8 mouse cellular contexts compared by ENCODE assay signal in the genomic region with DNA sequence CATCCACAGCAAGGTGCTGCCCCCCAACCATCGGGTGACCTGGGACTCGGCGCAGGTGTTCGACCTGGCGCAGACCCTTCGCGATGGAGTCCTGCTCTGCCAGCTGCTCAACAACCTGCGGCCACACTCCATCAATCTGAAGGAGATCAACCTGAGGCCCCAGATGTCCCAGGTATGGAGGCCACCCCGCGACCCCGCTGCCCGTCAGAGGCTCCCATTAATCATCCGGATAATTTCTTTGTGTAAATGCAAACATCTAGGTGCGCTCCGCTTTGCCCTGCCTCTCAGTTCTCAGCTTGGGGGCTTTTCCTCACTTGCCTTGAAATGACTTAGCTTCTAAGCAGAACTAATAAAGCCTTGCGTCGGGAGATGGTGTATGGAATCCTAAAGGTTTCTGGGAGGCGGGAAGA. TPM values are rescaled to one million over a fixed set of nuclear protein-coding genes. Genes with fewer than 3 reads are reported as not detected.
A peak's percentile ranks its signal among the peaks of the same experiment; 100 is the strongest.
DNase-seq lines count a peak whose midpoint lies in the region; ATAC-seq and TF ChIP-seq lines count a peak whose summit lies in the region.

No protein-coding gene starts in this region.

- TF ChIP-seq POLR2A in heart, adult 2 months (IDR thresholded peaks at IDR 0.05; ENCODE audit: insufficient read depth, low read depth, low read length): no peak

- WGBS in heart, adult 2 months: 1% methylated on average over 18 of the region's 18 CpGs
- under 1% methylated on average over 18 of the region's 18 CpGs for WGBS in forebrain, embryonic 16.5 days
- WGBS in liver, embryonic 16.5 days (ENCODE audit: insufficient replicate concordance): 0% methylated on average over 18 of the region's 18 CpGs
- WGBS in stomach, postnatal 0 days: under 1% methylated on average over 18 of the region's 18 CpGs

- no peaks in the 10 kb centered on the region for H3K27me3 ChIP-seq in heart, adult 2 months (ENCODE audit: control insufficient read depth, insufficient read depth, low read length)
- H3K27me3 ChIP-seq in forebrain, embryonic 16.5 days (replicated peaks; ENCODE audit: control insufficient read depth, insufficient read depth, low read length): no peaks in the 10 kb centered on the region; the same call in 1 of the 2 replicates
- H3K27me3 ChIP-seq in liver, embryonic 16.5 days (ENCODE audit: control insufficient read depth, insufficient read depth, low read depth, low read length): peaks cover 31% of the 10 kb centered on the region
- H3K27me3 ChIP-seq in stomach, postnatal 0 days (ENCODE audit: control insufficient read depth, insufficient read depth, low read length): no peaks in the 10 kb centered on the region; the same call in 1 of the 2 replicates

- ATAC-seq in CD4-positive, CD25-positive, alpha-beta regulatory T cell, adult 4 months: peak; percentile 12
- peak; percentile 19 for ATAC-seq in forebrain, embryonic 16.5 days
- no peak for ATAC-seq in liver, embryonic 16.5 days (ENCODE audit: low read depth)
- ATAC-seq in stomach, postnatal 0 days (ENCODE audit: low FRiP score, low TSS enrichment): no peak; the same call in 1 of the 2 replicates

- intact Hi-C loops in heart, adult 2 months (cut with DNase I): loop anchor here (2.0 to 10.0 kb wide), 6 partner anchors 30 to 316 kb away; a partner anchor contains a TSS

- H3K9me3 ChIP-seq in forebrain, embryonic 16.5 days (ENCODE audit: control insufficient read depth, low read length): no peaks in the 10 kb centered on the region
- H3K9me3 ChIP-seq in liver, embryonic 16.5 days (replicated peaks; ENCODE audit: control insufficient read depth, low read length): no peaks in the 10 kb centered on the region
- no peaks in the 10 kb centered on the region for H3K9me3 ChIP-seq in stomach, postnatal 0 days (ENCODE audit: control insufficient read depth, low read length)

- H3K4me3 ChIP-seq in heart, adult 2 months: peak overlapping the region; percentile 83
- peak overlapping the region; percentile 75 for H3K4me3 ChIP-seq in forebrain, embryonic 16.5 days (replicated peaks; ENCODE audit: low read length)
- peak overlapping the region; percentile 60 for H3K4me3 ChIP-seq in liver, embryonic 16.5 days (ENCODE audit: low read depth, low read length)
- H3K4me3 ChIP-seq in stomach, postnatal 0 days (ENCODE audit: low read depth, low read length): peak overlapping the region; percentile 68

- H3K27ac ChIP-seq in heart, adult 2 months: peak overlapping the region; percentile 85
- H3K27ac ChIP-seq in forebrain, embryonic 16.5 days (ENCODE audit: low read length): peak overlapping the region; percentile 65
- H3K27ac ChIP-seq in liver, embryonic 16.5 days (ENCODE audit: low read length): peak overlapping the region; percentile 50; the same call in 1 of the 2 replicates
- H3K27ac ChIP-seq in stomach, postnatal 0 days (replicated peaks): peak overlapping the region; percentile 81; the same call in 1 of the 2 replicates

- H3K9ac ChIP-seq in heart, adult 2 months (ENCODE audit: low read depth, low read length): peak overlapping the region; percentile 85
- peak overlapping the region; percentile 84 for H3K9ac ChIP-seq in forebrain, embryonic 16.5 days (replicated peaks; ENCODE audit: low read depth, low read length)
- H3K9ac ChIP-seq in liver, embryonic 16.5 days (ENCODE audit: low read depth, low read length): peak overlapping the region; percentile 50
- peak overlapping the region; percentile 61 for H3K9ac ChIP-seq in stomach, postnatal 0 days (ENCODE audit: low read length)

- no peak for DNase-seq in heart, adult 2 months
- DNase-seq in heart, postnatal 4 days: no peak
- DNase-seq in stomach, postnatal 0 days (ENCODE audit: low spot score): no peak
- no peak for DNase-seq in adrenal gland, adult 18-20 months (ENCODE audit: low spot score in 2 of 2)
- no peak for DNase-seq in urinary bladder, postnatal 4 days (ENCODE audit: low spot score in 2 of 2)

- TF ChIP-seq CTCF in heart, adult 2 months (IDR thresholded peaks at IDR 0.05): no peak
- no peak for TF ChIP-seq CTCF in stomach, postnatal 0 days (IDR thresholded peaks at IDR 0.05; ENCODE audit: low read depth)

- peaks cover 1% of the 10 kb centered on the region; the same call in 1 of the 2 replicates for H3K4me1 ChIP-seq in heart, adult 2 months (ENCODE audit: control insufficient read depth, insufficient read depth, low read length)
- peaks cover 6% of the 10 kb centered on the region for H3K4me1 ChIP-seq in forebrain, embryonic 16.5 days (replicated peaks; ENCODE audit: control insufficient read depth, insufficient read depth, low read length)
- H3K4me1 ChIP-seq in liver, embryonic 16.5 days (ENCODE audit: control insufficient read depth, low read depth, low read length): no peaks in the 10 kb centered on the region
- no peaks in the 10 kb centered on the region for H3K4me1 ChIP-seq in stomach, postnatal 0 days (replicated peaks; ENCODE audit: control insufficient read depth, insufficient read depth)

- peaks cover 2% of the 10 kb centered on the region for H3K36me3 ChIP-seq in heart, adult 2 months (ENCODE audit: control insufficient read depth, insufficient read depth, low read length)
- no peaks in the 10 kb centered on the region for H3K36me3 ChIP-seq in forebrain, embryonic 16.5 days (ENCODE audit: control insufficient read depth, insufficient read depth)
- no peaks in the 10 kb centered on the region for H3K36me3 ChIP-seq in liver, embryonic 16.5 days (ENCODE audit: control insufficient read depth, insufficient read depth)
- no peaks in the 10 kb centered on the region for H3K36me3 ChIP-seq in stomach, postnatal 0 days (ENCODE audit: control insufficient read depth, insufficient read depth, low read length)

- 0 out of 2 replicates have a peak, but pooled peaks cover 2% of the 10 kb centered on the region for H3K79me2 ChIP-seq in heart, adult 2 months (replicated peaks; ENCODE audit: control insufficient read depth, insufficient read depth, low read length)

- peak overlapping the region; percentile 73 for H3K4me2 ChIP-seq in forebrain, embryonic 16.5 days (ENCODE audit: low read length)
- H3K4me2 ChIP-seq in liver, embryonic 16.5 days (ENCODE audit: low read depth, low read length): peak overlapping the region; percentile 74
- H3K4me2 ChIP-seq in stomach, postnatal 0 days (replicated peaks; ENCODE audit: low read depth): peak overlapping the region; percentile 97

- no peak for TF ChIP-seq EP300 in heart, adult 2 months (IDR thresholded peaks at IDR 0.05; ENCODE audit: insufficient read depth, low read depth, low read length)
- no peak for TF ChIP-seq EP300 in stomach, postnatal 0 days (optimal IDR thresholded peaks at IDR 0.05)

RNA-seq across cellular contexts. Expression of a gene that starts 0.6 kb away (rescaled TPM):
- total RNA-seq in heart, adult 2 months (2021): 1 to 10 TPM; 4.4 to 5.0 TPM
- 1.7 and 3.5 TPM in 2 replicates for polyA plus RNA-seq in heart, adult 2 months (2012; rRNA removed)
- 10 to 100 TPM; 12.2 to 12.6 TPM for total RNA-seq in heart, postnatal 4 days (2021)
- polyA plus RNA-seq in CD4-positive, CD25-positive, alpha-beta regulatory T cell, adult 4 months (2017; shearing (Covaris generic)): 10 to 100 TPM; 10.1 to 13.1 TPM
- 6.3 and 7.9 TPM in 2 replicates for polyA plus RNA-seq in forebrain, embryonic 16.5 days (2015; fragmentation: Nextera tagmentation; extraction: Ambion mirVana)
- 2.7 and 2.9 TPM in 2 replicates for polyA plus RNA-seq in liver, embryonic 16.5 days (2015; fragmentation: Nextera tagmentation; extraction: Ambion mirVana)
- polyA plus RNA-seq in stomach, postnatal 0 days (2015; fragmentation: Nextera tagmentation; extraction: Ambion mirVana): 20.2 and 20.4 TPM in 2 replicates
- total RNA-seq in adrenal gland, adult 18-20 months (2021): 1 to 10 TPM; 4.0 to 6.1 TPM

Comparison
In these comparisons a context has a peak if more than half of its experiments do, and no peak if none do; other contexts are left out.
1. ATAC-seq: peak in CD4-positive, CD25-positive, alpha-beta regulatory T cell, adult 4 months (single experiment) and forebrain, embryonic 16.5 days (single experiment); none in liver, embryonic 16.5 days (single experiment) and stomach, postnatal 0 days (single experiment).
2. Peak in every context shown above with its lines, with median percentiles within 50 percentile points of each other: H3K27ac ChIP-seq, H3K4me3 ChIP-seq, H3K9ac ChIP-seq and H3K4me2 ChIP-seq.